Mouse (Mus musculus) spleen, adult 12 weeks (tissue): ENCODE data around the gene Pygb.

ENCODE experiments used
- DNase-seq: peaks from one replicate; pipeline ENCODE4 v3.0.0; 2022; ENCODE audit warnings: low spot score

Pygb gene

DNA sequence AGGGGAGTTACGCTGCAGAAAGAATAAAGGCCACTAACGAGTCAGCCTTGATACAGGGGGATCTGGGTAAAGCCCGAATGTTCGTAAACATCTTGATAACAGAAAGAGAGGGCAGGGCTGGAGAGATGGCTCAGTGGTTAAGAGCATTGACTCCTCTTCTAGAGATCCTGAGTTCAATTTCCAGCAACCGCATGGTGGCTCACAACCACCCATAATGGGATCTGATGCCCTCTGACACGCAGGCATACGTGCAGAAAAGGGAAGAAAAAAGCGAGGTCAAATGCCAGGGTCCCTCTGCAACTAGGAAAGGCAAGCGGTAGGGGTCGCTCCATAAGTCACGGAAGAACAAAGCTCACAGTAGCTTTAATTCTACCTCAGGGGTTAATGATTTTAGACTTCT is 54.6 kb downstream of the Pygb start:
- no peak for DNase-seq

DNA sequence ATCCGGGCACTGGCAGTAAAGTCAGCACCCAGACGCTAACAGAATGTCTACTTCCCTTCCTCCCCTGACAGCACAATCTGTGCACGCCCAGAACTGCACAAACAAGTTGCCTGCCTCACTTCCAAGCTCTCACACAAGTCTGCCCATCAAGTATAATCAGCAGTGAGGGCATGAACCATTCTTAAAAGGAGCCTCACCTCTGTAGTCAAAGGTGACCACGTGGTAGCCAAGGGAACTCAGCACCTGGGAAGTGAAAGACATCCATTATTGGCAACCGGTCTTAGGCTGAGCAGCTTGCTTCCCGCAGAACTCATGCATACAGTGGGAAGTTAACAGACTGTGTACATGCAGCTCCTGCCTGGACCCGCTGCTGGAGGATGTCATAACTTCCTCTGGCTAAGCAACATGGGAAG is 55.5 kb downstream of the Pygb start:
- no peak for DNase-seq

DNA sequence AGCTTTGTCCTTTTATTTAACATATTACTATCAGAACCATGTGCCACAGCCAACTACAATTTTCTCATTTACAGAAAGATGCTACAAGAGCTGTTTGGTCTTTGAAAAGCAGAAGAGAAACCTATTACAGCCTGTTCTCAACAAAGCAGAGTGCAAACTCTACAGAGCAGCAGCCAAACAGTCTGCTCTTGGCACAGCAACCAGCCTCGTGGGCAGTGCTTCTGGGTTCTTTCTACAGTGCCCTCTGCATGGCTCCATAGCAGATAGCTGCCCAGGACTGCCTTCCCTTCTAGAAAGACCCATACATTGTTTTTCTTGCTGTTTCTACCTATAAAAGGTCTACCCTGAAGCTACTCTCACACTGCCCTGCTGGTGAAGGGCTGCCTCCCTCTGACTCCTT is 58.3 kb downstream of the Pygb start:
- DNase-seq: no peak

DNA sequence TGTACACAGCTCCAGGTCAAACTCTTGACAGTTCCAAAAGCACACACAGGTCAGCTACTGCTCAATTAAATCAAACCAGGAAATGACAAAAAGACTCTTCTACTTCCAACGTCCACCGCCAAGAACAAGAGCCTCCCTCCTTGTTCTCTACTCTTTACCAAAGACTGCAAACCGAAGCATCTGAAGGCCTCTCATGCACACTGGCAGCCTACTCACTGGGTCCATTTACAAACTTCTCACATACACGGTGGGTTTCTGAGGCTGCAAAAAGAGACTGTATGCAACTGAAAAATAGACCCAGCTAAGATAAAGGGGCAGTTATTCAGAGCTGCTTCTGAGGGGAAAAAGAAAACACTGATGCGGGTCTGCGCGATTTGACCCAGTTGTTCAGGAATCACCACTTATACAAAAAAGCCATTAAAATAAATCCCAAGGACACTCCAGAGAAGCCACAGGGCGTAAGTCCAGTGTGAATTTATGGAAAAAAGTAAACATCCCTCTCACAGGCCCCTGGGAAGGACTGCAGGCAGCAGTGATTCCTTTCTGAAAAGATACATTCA is 61.0 kb downstream of the Pygb start:
- no peak for DNase-seq

DNA sequence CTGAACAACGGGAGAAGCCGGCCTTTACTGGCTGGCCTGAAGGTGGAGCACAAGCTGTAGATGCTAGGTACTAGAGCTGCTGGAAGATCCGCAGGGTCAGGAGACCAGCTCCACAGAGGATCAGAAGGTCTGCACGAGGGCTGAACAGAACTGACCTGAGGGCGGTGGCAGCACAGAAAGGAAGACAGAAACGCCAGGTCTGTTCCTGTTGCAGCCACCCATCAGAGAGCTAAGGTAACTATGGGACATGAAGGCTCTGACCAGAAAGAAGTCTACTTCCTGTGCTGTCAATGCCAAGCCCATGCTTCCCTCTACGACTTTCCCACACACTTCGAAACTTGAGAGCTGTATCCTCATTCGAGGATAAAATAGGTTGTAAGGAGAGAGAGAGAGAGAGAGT is 64.7 kb downstream of the Pygb start:
- no peak for DNase-seq

DNA sequence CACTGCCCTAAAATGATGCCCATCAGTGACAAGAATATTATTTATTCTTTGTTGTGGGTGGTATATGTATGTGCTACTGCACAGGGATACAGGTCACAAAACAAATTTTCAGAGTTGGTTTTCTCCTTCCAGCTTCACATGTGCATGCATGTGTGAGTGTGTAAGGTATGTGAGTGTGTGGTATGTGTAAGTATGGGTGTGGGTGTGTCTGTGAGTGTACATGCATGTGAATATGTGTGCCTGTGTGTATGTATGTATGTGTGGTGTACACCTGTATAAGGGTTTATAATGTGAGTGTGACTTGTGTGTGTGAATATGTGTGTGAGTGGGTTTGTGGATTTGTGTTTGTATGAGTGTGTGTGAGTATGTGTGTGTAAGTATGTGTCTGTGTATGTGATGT is 68.7 kb downstream of the Pygb start:
- no peak for DNase-seq

DNA sequence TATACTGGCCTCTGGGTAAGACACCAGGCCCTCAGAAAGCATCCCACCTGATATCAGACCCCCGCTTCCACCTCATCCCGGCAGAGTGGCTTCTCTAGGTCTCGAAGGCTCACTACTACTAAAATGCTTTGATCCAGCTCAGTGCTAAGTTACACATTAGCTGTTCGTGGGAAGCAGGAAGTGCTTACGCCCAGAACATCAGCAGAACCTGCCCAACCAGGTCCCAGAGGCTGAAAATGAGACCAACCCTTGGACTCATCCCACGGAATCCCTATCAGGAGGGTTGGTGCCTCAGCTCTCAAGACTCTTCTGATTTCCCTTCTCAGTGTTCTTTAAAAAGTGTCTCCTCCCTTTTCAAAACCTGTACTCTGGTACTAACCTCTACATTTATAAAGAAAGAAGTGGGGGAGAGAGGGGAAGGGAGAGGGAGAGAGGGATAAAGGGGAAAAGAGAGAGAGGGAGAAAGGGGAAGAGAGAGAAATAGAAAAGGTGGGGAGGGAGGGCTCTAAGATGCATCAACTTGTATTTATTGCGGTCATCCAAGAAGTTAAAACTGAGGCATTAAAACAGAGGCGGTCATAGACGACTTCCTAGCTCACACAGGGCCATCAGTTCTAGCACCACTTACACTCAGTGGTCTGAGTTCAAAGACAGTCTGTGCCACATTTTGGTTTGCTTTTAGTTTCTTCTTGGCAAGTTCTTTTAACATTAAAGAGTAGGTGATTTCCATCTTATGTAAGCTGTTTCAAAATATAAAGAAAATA is 72.4 kb downstream of the Pygb start:
- no peak for DNase-seq

DNA sequence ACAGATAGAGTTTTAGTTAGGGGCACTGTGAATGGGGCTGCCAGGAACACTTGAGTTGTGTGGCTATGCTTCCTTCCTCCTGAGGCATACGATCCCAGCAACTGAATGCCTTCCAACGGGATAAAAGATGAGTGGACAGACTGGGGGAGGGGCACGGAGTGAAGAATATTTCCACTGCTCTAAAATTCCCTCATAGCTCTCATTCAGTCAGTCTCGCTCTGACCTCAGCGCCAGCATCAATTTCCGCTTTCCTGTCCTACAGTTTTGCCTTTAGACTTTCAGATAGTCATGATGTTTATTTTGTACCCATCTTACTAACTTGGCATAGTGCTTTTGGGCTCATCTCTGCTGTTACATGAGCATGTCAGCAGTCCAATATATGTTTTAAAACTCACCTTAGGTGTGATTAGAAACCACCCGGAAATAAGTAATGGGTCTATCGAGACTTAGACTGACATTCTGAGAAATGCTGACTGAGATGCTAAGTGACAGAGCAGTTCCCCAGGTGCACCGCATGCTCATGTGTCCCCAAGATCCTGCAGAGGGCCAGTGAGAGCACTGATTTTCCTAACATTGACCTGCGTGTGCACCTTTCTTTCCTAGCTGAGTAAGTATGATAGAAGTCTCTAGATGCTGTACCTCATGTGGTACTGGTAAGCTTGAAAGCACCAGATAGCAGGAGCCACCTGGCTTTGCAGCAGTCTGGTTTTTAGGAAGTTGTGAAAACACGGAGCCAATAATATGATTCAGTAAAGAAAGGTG is 73.4 kb downstream of the Pygb start:
- no peak for DNase-seq

DNA sequence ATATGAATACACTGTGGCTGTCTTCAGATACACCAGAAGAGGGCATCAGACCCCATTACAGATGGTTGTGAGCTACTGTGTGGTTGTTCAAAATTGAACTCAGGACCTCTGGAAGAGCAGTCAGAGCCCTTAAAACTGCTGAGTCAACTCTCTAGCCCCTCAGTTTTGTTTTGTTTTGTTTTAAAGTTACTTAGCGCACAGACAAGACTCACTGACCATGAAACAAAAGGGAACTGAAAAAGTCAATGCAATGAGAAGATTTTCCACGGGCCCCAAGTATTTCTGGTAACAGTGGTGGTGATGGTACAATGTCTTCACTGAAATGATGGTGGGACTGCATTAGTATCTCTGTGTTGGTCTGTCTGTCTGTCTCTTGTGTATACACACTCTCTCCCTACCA is 74.6 kb downstream of the Pygb start:
- DNase-seq: no peak

DNA sequence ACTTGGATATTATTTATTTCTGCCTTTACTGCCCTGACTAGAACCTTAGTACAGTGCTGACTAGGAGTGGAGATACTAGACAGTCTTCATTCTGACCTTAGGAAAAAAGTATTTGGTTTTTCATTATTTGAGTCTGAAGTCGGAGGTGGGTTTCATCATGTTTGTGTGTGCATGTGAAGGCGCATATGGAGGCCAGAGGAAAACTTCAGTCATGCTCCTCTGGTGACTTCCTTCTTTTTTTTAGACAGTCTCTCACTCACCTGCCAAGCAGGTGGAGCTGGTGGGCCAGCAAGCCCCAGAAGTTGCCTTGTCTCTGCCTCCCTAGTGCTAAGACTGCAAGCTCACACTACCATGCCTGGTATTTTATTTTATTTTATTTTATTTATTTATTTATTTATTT is 80.5 kb downstream of the Pygb start:
- no peak for DNase-seq

DNA sequence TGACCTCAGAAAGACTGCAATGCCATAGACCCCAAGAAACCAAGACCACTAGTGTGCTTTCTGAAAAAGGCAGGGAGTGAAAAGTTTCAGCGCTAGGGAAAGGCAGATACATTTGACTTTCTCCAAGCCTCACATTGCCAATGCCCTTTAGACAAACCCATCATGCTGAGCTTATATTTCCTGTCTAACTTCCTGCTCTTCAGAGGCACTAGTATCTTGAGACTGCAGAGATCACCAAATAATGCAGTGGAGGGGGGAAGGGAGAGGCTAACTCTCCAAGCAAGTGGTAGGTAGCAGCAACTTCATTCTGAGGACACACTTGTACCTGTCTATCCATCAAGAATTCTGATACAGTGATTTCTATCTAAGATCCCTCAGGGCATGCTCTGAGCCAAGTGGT is 82.9 kb downstream of the Pygb start:
- no peak for DNase-seq

DNA sequence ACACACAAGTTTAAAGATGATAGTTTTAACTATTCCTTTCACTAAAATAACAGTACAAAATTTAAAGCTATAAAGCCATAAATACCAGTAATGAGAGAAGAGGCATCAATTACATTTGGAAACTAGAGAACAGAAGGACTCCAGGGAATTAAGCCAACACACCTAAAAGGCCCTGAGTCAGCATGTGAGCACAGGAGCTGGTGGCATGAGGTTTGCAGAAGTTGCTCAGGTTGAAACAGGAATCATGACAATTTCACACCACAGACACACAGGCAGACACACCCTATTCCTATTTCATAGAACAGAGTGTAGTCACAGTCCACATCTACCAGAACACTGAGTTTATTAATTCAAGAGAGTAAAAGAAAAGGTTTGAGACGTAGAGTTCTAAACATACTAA is 88.0 kb downstream of the Pygb start:
- DNase-seq: no peak

DNA sequence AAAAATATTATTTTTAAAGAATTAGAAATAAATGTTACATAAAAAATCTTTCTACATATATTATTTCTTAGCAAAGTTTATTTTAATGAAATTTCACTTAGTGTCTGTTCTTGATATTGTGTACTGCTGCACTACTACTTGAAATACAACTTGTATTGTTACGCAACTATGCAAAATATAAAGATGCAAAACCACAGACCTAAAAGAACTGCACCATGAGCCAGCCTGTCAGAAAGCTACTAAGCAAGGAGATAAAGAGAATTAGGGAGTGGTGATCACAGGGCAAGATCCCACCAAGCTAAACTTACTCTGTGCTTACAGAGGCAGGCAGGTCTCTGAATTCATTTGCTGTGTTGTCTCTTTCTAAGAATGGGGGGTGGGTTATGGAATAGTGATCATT is 88.7 kb downstream of the Pygb start:
- DNase-seq: no peak

DNA sequence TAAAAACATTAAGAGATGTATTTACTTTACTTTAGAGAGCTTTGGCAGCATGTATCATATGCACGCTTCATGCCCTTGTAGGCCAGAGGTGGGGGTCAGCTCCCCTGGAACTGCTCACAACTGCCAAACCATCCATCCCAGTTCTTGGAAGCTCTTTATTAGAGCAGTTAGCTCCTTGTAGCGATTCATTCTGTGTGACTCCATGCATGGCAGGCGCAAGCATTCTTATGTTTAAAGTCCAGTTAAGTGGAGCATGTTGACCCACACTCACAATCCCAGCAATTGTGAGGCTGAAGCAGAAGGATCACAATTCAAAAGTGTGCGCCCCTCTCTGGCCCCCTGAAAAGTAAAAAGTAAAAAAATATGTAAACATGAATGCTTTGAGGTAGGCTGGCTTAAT is 91.0 kb downstream of the Pygb start:
- no peak for DNase-seq
